Mouse (Mus musculus): Measurements from ENCODE around the gene Mia2. TPM values are rescaled to one million over a fixed set of nuclear protein-coding genes. Genes with fewer than 3 reads are reported as not detected.

Mia2 gene
- polyA plus RNA-seq, 1 experiment from 2014 or later = 79.6 TPM

- no peak for ATAC-seq (ENCODE audit: insufficient read depth, low FRiP score)
- H3K27ac ChIP-seq (ENCODE audit: low read length) = no peak overlapping the region
- H3K27me3 ChIP-seq (ENCODE audit: control insufficient read depth, insufficient read depth, low read length) = no peaks in the 10 kb centered on the region
- no peak overlapping the region for H3K4me2 ChIP-seq (ENCODE audit: low read depth, low read length)
- no peaks in the 10 kb centered on the region for H3K36me3 ChIP-seq (ENCODE audit: control insufficient read depth, insufficient read depth, low read length)
- no peaks in the 10 kb centered on the region for H3K4me1 ChIP-seq (ENCODE audit: control insufficient read depth, insufficient read depth, low read length)
- no peak overlapping the region for H3K9ac ChIP-seq (ENCODE audit: low read length)
- H3K4me3 ChIP-seq (replicated peaks; ENCODE audit: low read length) = no peak overlapping the region
- WGBS = 76% methylated on average over 3 of the region's 3 CpGs
- H3K9me3 ChIP-seq (replicated peaks; ENCODE audit: control insufficient read depth, low read length) = no peaks in the 10 kb centered on the region
Observed at GRCm38 (mm10) chr12:59077883-59078282, 17.7 kb upstream of the Mia2 start.

DNA sequence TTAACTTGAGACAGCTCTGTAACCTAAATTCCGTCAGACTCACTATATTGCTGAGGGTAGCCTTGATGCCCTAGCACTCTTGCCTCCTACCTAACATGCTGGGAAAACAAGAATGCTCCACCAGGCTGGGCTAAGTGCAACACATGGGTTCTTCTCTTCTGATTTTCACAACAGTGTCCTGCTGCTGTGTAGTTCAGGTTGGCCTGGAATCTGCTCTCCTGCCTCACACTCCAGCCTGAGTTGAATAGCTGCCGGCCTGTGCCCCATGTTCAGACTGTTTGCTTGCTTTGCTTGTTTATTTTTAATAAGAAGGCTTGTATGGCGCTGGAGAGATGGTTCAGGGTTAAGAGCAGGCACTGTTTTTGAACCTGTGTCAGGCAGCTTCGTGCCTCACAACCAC is 15.1 kb upstream of the Mia2 start:
- Histone ChIP-seq H3K36me3 (ENCODE audit: control insufficient read depth, insufficient read depth, low read length) (no peaks in the 10 kb centered on the region), H3K27ac (ENCODE audit: low read length) (no peak overlapping the region), H3K27me3 (ENCODE audit: control insufficient read depth, insufficient read depth, low read length) (no peaks in the 10 kb centered on the region), H3K4me2 (ENCODE audit: low read depth, low read length) (no peak overlapping the region), H3K9me3 (replicated peaks; ENCODE audit: control insufficient read depth, low read length) (no peaks in the 10 kb centered on the region), H3K9ac (ENCODE audit: low read length) (no peak overlapping the region), H3K4me3 (replicated peaks; ENCODE audit: low read length) (no peak overlapping the region), H3K4me1 (ENCODE audit: control insufficient read depth, insufficient read depth, low read length) (no peaks in the 10 kb centered on the region)
- ATAC-seq (ENCODE audit: insufficient read depth, low FRiP score) = no peak
- WGBS = 86% methylated on average over 4 of the region's 4 CpGs

GRCm38 (mm10) chr12:59084446-59084845 is 11.2 kb upstream of the Mia2 start:
- no peaks in the 10 kb centered on the region for H3K4me1 ChIP-seq (ENCODE audit: control insufficient read depth, insufficient read depth, low read length)
- no peak overlapping the region for H3K27ac ChIP-seq (ENCODE audit: low read length)
- H3K4me3 ChIP-seq (replicated peaks; ENCODE audit: low read length) = no peak overlapping the region
- WGBS = 59% methylated on average over 5 of the region's 5 CpGs
- H3K4me2 ChIP-seq (ENCODE audit: low read depth, low read length) = no peak overlapping the region
- no peak for ATAC-seq (ENCODE audit: insufficient read depth, low FRiP score)
- no peak overlapping the region for H3K9ac ChIP-seq (ENCODE audit: low read length)
- H3K9me3 ChIP-seq (replicated peaks; ENCODE audit: control insufficient read depth, low read length) = no peaks in the 10 kb centered on the region
- H3K27me3 ChIP-seq (ENCODE audit: control insufficient read depth, insufficient read depth, low read length) = no peaks in the 10 kb centered on the region
- H3K36me3 ChIP-seq (ENCODE audit: control insufficient read depth, insufficient read depth, low read length) = no peaks in the 10 kb centered on the region

DNA sequence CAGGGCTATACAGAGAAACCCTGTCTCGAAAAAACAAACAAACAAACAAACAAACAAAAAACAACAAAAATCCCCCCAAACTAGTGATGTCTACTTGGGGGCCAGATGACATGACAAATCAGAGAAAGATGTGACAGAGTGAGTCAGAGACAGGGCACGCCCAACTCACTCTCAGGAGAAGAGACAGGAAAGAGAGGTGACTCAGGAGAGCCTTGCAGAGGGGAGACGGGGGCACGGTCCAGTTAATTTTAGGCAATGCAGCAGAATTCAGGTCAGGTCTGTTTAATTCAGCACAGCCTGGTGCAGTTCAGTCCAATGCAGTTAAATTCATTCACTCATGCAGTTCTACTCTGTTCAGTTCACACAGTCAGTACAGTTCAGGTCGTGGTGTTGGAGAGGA is 9.4 kb upstream of the Mia2 start:
- no peak overlapping the region for H3K27ac ChIP-seq (ENCODE audit: low read length)
- 73% methylated on average over 5 of the region's 5 CpGs for WGBS
- no peaks in the 10 kb centered on the region for H3K4me1 ChIP-seq (ENCODE audit: control insufficient read depth, insufficient read depth, low read length)
- no peak overlapping the region for H3K4me3 ChIP-seq (replicated peaks; ENCODE audit: low read length)
- no peak for ATAC-seq (ENCODE audit: insufficient read depth, low FRiP score)
- no peaks in the 10 kb centered on the region for H3K36me3 ChIP-seq (ENCODE audit: control insufficient read depth, insufficient read depth, low read length)
- H3K27me3 ChIP-seq (ENCODE audit: control insufficient read depth, insufficient read depth, low read length) = no peaks in the 10 kb centered on the region
- H3K4me2 ChIP-seq (ENCODE audit: low read depth, low read length) = no peak overlapping the region
- H3K9ac ChIP-seq (ENCODE audit: low read length) = no peak overlapping the region
- no peaks in the 10 kb centered on the region for H3K9me3 ChIP-seq (replicated peaks; ENCODE audit: control insufficient read depth, low read length)

DNA sequence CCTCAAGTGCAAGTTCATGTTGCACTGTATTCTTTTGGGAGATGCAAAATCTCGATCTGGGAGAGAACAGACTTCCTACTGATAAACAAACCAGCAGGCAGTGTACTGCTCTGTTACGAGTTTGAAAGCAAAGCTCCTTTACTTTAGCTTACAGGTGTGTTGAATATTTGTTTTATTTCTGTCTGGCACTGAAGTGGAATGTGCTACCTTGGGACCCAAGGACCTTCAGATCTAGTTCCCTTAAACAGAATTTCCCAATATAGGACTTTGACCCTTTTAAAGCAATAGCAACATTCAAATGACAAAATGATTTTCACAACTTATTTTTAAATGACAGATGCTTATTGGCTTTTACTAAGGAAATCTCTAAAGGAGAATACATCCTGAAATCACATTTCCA is 2.1 kb upstream of the Mia2 start:
- no peaks in the 10 kb centered on the region for H3K4me1 ChIP-seq (ENCODE audit: control insufficient read depth, insufficient read depth, low read length)
- WGBS = 21% methylated on average over 2 of the region's 2 CpGs
- no peaks in the 10 kb centered on the region for H3K36me3 ChIP-seq (ENCODE audit: control insufficient read depth, insufficient read depth, low read length)
- ATAC-seq (ENCODE audit: insufficient read depth, low FRiP score) = no peak
- no peaks in the 10 kb centered on the region for H3K27me3 ChIP-seq (ENCODE audit: control insufficient read depth, insufficient read depth, low read length)
- H3K4me3 ChIP-seq (replicated peaks; ENCODE audit: low read length) = no peak overlapping the region
- no peak overlapping the region for H3K9ac ChIP-seq (ENCODE audit: low read length)
- no peak overlapping the region for H3K27ac ChIP-seq (ENCODE audit: low read length)
- H3K9me3 ChIP-seq (replicated peaks; ENCODE audit: control insufficient read depth, low read length) = no peaks in the 10 kb centered on the region
- H3K4me2 ChIP-seq (ENCODE audit: low read depth, low read length) = no peak overlapping the region

DNA sequence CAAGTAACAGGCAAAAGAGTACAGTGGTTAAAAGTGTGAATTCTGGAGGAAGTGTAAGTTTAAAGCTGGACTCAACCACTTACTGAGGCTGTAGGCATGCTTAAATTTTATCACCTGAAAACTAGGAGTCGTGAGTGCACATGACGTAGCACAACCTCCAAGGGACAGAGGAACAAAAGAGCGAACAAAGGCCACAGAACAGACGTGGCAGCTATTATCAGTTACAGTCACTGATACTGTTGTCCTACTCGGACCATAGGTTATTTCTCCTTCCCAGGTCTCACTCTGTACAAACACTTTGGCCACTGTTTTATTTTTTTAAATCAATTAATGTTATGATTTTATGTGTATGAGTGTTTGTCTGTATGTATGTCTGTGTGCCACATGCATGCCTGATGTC is 9.2 kb downstream of the Mia2 start:
- H3K4me2 ChIP-seq (ENCODE audit: low read depth, low read length) = no peak overlapping the region
- H3K27ac ChIP-seq (ENCODE audit: low read length) = no peak overlapping the region
- H3K27me3 ChIP-seq (ENCODE audit: control insufficient read depth, insufficient read depth, low read length) = no peaks in the 10 kb centered on the region
- H3K4me1 ChIP-seq (ENCODE audit: control insufficient read depth, insufficient read depth, low read length) = no peaks in the 10 kb centered on the region
- no peaks in the 10 kb centered on the region for H3K36me3 ChIP-seq (ENCODE audit: control insufficient read depth, insufficient read depth, low read length)
- WGBS = 66% methylated on average over 5 of the region's 5 CpGs
- H3K9ac ChIP-seq (ENCODE audit: low read length) = no peak overlapping the region
- no peaks in the 10 kb centered on the region for H3K9me3 ChIP-seq (replicated peaks; ENCODE audit: control insufficient read depth, low read length)
- ATAC-seq (ENCODE audit: insufficient read depth, low FRiP score) = no peak
- no peak overlapping the region for H3K4me3 ChIP-seq (replicated peaks; ENCODE audit: low read length)

DNA sequence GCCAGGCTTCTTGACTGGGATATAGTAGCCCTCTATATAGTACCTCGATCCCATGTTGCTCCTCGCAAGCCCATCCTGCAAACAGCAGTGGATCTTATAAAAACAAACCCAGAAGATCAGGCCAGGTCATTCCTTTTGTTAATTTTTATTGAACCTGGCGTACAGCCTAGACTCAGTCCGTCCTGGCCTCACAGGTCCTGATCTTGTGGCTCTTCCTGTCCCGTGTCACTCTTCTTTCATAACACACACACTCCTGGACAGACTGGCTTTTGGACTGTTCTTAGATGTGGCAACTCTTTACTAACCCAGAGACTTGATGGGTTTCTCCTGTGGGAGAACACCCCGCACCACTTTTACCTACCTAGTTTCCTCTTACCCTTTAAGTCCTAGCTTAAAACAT is 10.3 kb downstream of the Mia2 start:
- H3K9ac ChIP-seq (ENCODE audit: low read length) = no peak overlapping the region
- no peak for ATAC-seq (ENCODE audit: insufficient read depth, low FRiP score)
- H3K27me3 ChIP-seq (ENCODE audit: control insufficient read depth, insufficient read depth, low read length) = no peaks in the 10 kb centered on the region
- 76% methylated on average over 6 of the region's 6 CpGs for WGBS
- H3K9me3 ChIP-seq (replicated peaks; ENCODE audit: control insufficient read depth, low read length) = no peaks in the 10 kb centered on the region
- H3K36me3 ChIP-seq (ENCODE audit: control insufficient read depth, insufficient read depth, low read length) = no peaks in the 10 kb centered on the region
- H3K4me2 ChIP-seq (ENCODE audit: low read depth, low read length) = no peak overlapping the region
- H3K27ac ChIP-seq (ENCODE audit: low read length) = no peak overlapping the region
- H3K4me1 ChIP-seq (ENCODE audit: control insufficient read depth, insufficient read depth, low read length) = no peaks in the 10 kb centered on the region
- H3K4me3 ChIP-seq (replicated peaks; ENCODE audit: low read length) = no peak overlapping the region

DNA sequence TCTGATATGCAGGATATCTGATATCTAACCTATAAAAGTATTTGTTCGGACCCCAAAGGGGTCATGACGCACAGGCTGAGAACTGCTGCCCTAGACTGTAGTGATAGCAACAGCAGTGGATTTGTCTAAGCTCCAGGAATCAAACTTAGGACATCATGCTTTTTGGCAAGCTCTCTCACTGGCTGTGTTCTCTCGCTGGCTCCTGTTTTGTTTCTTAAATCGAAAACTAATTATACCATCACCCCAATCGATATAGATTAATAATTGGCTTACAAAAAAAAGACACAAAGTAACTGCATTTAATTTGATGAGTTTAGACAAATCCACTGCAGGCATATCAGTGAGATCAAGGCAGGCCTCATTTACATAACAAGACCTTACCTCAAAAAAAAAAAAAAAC is 10.9 kb downstream of the Mia2 start:
- H3K4me3 ChIP-seq (replicated peaks; ENCODE audit: low read length) = no peak overlapping the region
- H3K4me1 ChIP-seq (ENCODE audit: control insufficient read depth, insufficient read depth, low read length) = no peaks in the 10 kb centered on the region
- H3K4me2 ChIP-seq (ENCODE audit: low read depth, low read length) = no peak overlapping the region
- WGBS = 86% methylated on average over 5 of the region's 5 CpGs
- no peak for ATAC-seq (ENCODE audit: insufficient read depth, low FRiP score)
- no peaks in the 10 kb centered on the region for H3K36me3 ChIP-seq (ENCODE audit: control insufficient read depth, insufficient read depth, low read length)
- no peaks in the 10 kb centered on the region for H3K27me3 ChIP-seq (ENCODE audit: control insufficient read depth, insufficient read depth, low read length)
- no peak overlapping the region for H3K9ac ChIP-seq (ENCODE audit: low read length)
- no peaks in the 10 kb centered on the region for H3K9me3 ChIP-seq (replicated peaks; ENCODE audit: control insufficient read depth, low read length)
- no peak overlapping the region for H3K27ac ChIP-seq (ENCODE audit: low read length)

- Histone ChIP-seq H3K36me3 (ENCODE audit: control insufficient read depth, insufficient read depth, low read length) (no peaks in the 10 kb centered on the region), H3K4me2 (ENCODE audit: low read depth, low read length) (no peak overlapping the region), H3K27ac (ENCODE audit: low read length) (no peak overlapping the region), H3K27me3 (ENCODE audit: control insufficient read depth, insufficient read depth, low read length) (no peaks in the 10 kb centered on the region), H3K9me3 (replicated peaks; ENCODE audit: control insufficient read depth, low read length) (no peaks in the 10 kb centered on the region), H3K9ac (ENCODE audit: low read length) (no peak overlapping the region), H3K4me1 (ENCODE audit: control insufficient read depth, insufficient read depth, low read length) (no peaks in the 10 kb centered on the region), H3K4me3 (replicated peaks; ENCODE audit: low read length) (no peak overlapping the region)
- 87% methylated on average over 4 of the region's 4 CpGs for WGBS
- no peak for ATAC-seq (ENCODE audit: insufficient read depth, low FRiP score)
Observed at GRCm38 (mm10) chr12:59107926-59108325, 12.3 kb downstream of the Mia2 start.

DNA sequence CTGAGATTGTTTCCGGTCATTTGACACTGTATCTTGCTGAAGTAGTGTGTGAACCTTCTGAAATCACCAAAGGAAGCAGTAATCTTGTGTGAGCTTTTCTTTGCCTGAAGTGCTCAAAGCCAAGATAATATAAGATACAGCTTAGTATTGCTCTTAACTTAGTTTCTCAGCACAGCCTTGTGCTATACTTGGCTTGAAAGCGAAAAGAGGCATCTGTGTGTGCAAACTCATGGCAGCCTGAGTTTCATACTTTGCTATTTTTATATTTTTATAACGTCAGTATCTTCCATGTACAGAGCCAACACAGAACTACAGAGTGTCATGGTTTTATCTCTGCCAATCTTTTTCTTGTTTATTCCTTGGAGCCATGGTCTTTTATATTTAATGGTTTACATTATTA is 21.6 kb downstream of the Mia2 start:
- H3K9me3 ChIP-seq (replicated peaks; ENCODE audit: control insufficient read depth, low read length) = no peaks in the 10 kb centered on the region
- no peak for ATAC-seq (ENCODE audit: insufficient read depth, low FRiP score)
- H3K27ac ChIP-seq (ENCODE audit: low read length) = no peak overlapping the region
- H3K36me3 ChIP-seq (ENCODE audit: control insufficient read depth, insufficient read depth, low read length) = no peaks in the 10 kb centered on the region
- no peak overlapping the region for H3K9ac ChIP-seq (ENCODE audit: low read length)
- no peaks in the 10 kb centered on the region for H3K27me3 ChIP-seq (ENCODE audit: control insufficient read depth, insufficient read depth, low read length)
- WGBS = 74% methylated on average over 3 of the region's 3 CpGs
- H3K4me3 ChIP-seq (replicated peaks; ENCODE audit: low read length) = no peak overlapping the region
- H3K4me1 ChIP-seq (ENCODE audit: control insufficient read depth, insufficient read depth, low read length) = no peaks in the 10 kb centered on the region
- no peak overlapping the region for H3K4me2 ChIP-seq (ENCODE audit: low read depth, low read length)
